Mouse (Mus musculus) frontal cortex, postnatal 25 days (tissue): Measurements from ENCODE around the gene Mmp19.

Experiments used
- DNase-seq, 2 experiments: peaks; one replicate each; pipeline ENCODE4 v3.0.0; 2022; ENCODE audit warnings: low spot score in 2 of 2

Mmp19 gene

GRCm38 (mm10) chr10:128850339-128850738, 59.6 kb downstream of the Mmp19 start:
- DNase-seq = no peak
